Mouse (Mus musculus) kidney, postnatal 10 days (tissue): ENCODE measurements around the gene Ssxa1.
"Not testable (repeated sequence)": the region's sequence is repeated elsewhere in the genome, so short reads cannot be mapped to it uniquely, and the experiment has no call there.

ENCODE experiments used
- DNase-seq: peaks from one replicate; pipeline ENCODE4 v3.0.0; 2021; ENCODE audit warnings: mixed read lengths

Ssxa1 gene

DNA sequence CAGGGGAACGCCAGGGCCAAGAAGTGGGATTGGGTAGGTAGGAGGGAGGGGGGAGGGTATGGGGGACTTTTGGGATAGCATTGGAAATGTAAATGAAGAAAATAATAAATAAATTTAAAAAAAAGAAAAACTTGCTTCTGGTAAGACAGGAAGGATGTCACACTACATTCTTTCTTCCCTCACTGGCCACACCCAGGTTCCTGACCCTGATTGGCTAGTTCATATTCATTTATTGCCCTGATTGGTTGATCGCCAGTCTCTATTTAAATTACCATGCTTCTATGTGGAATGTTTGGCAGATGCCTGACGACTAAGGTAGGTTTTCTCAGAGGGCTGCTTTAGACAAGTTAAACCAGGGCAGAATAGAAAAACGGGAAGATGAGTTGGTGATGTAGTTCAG is at the start of gene Ssxa1:
Gene Ssxa1, plus strand, starts transcription at position 301 of the 400 bp plus-strand sequence.
- no peak for DNase-seq

DNA sequence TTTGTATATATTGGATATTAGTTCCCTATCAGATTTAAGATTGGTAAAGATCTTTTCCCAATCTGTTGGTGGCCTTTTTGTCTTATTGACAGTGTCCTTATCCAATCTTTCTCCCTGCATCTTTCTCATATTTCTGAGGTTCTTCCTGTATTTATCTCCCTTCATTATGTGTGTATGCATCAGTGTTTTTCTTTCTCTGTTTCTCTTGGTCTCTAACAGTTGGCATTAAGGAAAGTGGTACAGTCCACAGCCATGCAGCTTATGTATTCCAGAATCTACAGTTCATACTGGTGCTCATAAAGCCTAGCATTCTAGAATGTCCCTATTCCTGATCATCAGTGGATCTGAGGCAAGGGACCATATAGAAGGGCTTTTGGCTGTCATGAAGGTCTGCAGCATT is 47.5 kb upstream of the Ssxa1 start, which contains the start of gene Spaca5:
Gene Spaca5, plus strand, starts transcription at position 301 of the 400 bp plus-strand sequence.
- DNase-seq, result no peak

DNA sequence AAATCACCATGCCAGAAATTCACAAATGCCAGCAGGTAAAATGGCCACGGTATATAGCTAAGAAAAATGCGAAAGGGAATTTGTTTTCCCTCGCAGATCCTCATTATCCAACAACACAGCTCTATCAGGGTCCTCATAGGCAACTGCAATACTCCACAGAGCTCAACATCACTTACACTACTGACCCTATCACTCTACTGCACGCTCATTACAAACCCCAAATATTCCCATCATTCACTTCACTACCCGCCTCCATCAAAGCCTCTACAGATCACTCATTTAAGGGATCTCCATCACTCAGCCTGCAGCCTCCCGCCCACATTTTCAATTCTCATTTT is 27.0 kb upstream of the Ssxa1 start:
- DNase-seq, result no peak

DNA sequence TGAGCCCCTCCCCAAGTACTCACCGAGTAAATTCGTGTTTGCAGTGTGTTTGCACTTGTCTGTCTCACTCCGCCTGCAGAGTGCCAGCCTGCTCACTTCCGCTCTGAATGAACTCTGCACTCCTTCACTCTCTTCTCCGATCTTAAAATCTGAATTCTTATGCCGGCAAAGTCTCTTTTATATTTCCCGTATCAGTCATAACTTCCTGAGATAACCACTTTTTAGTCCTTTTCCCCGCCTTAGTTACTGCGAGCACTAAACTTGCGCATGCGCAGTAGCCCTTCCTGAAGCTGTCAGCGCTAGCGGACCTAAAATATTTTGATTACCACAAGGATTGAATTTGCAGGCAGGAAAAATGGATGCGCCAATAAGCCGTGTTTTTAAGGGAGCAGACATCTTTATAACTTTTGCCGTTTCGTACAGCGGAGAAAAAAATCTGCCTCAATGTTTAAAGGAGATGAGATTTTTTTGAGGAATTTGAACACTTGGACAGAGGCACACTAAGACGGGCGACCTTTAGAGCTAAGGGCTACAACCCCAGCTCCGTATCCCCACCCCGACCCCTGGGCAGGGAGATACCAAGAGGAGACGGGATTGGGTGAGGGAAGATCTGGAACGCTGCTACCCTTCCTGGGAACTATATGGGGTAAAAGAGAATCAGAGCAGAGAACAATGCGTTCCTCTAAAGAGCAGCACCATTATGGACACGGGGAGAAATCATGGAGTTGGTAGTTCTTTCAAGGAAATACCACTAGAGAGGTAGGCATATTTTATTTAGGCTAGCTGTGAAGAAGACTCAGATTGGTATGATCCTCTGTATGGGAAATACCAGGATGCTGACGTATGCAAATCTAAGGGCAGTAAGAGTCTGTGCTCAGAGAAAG is 26.4 kb upstream of the Ssxa1 start, which contains the start of gene Zfp300:
Gene Zfp300, minus strand, starts transcription at position 545 of the 884 bp plus-strand sequence.
- DNase-seq, result peak; percentile 77

DNA sequence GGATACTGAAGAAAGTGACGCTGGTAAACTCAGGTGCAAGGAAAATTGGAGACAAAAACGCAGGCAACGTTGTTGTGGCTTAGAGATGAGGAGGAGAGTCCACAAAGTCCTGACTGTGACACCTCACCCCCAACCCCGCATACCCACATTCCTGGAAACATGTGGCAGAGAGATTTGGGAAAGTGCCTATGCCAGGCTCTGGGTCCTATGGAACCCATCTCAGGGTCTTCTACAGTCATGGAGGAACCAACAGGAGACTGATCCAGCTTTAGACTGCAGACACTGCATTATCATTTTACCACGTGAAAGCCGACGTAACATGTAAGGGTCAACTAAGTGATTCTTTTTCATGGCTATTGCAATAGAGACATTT is 25.8 kb upstream of the Ssxa1 start:
- no peak for DNase-seq

DNA sequence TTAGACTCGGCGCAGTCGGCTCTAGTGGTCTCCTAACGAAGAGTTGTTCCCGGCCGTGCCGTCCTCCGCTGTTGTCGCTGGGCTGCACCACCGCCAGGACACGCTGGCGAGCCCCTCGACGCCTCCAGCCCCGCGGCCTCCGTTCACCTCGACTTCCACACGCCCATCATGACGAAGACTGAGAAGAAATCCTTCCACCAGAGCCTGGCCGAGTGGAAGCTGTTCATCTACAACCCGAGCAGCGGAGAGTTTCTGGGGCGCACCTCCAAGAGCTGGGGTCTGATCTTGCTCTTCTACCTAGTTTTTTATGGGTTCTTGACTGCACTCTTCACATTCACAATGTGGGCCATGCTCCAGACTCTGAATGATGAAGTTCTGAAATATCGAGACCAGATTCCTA is 31.1 kb downstream of the Ssxa1 start:
- not testable (repeated sequence) for DNase-seq
